Mouse (Mus musculus) duodenum, adult 2 months (tissue): Measurements from ENCODE around the gene Klhl18. TPM values are rescaled to one million over a fixed set of nuclear protein-coding genes. Genes with fewer than 3 reads are reported as not detected.

Experiments
- polyA plus RNA-seq: library from polyadenylated mRNA; depleted of rRNA; stranded (reverse); fragments of >200 nt; gene quantifications from 2 replicates; pipeline ENCODE4 v1.2.3, GENCODE M21; 2012; ENCODE audit warnings: low replicate concordance; rRNA removed

Klhl18 gene
- polyA plus RNA-seq: 9.8 and 10.6 TPM in 2 replicates

GRCm38 (mm10) chr9:110476124-110477091 lies at the start of gene Klhl18, which contains the start of gene Kif9:
TSS of gene Klhl18 (minus strand) at chr9:110476694.
TSS of gene Kif9 (plus strand) at chr9:110476958.

DNA sequence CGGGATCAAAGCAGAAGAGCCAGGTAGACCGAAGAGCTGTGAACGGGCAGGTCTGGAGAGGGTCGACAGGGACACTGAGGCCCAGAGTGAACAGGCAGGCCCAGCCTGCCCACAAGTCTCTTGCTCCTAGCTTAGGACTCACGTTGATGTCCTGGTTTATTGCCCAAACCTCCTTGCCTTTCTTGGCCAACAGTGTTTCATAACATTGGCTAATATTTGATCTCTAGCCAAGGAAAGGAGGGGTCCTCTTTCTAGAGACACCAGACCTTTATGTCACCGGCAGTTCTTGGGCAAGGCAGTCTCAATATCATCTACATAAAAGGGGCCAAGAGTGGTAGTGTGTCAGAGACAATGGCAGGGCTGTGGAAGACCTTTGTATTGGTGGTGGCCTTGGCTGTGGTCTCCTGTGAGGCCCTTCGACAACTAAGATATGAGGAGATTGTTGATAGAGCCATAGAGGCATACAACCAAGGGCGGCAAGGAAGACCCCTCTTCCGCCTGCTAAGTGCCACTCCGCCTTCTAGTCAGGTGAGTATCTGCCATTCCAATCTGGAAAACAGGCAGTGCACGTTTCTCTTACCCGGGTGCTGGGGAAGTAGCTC lies 56.9 kb downstream of the Klhl18 start, which contains the start of gene Ngp:
Ngp (plus strand) TSS at position 237 of the 602 bp plus-strand sequence.

GRCm38 (mm10) chr9:110408099-110408773 lies 68.3 kb downstream of the Klhl18 start, which contains the start of gene Ptpn23:
TSS of gene Ptpn23 (minus strand) at chr9:110408213.

Other genes with a start within 250 kb of the Klhl18 start
- gene Cspg5, start 232.9 kb downstream of the Klhl18 start, polyA plus RNA-seq: 0.24 and 0.26 TPM in 2 replicates
- 4.6 and 6.5 TPM in 2 replicates for gene Elp6, start 171.5 kb downstream of the Klhl18 start, polyA plus RNA-seq
- 27.0 and 31.7 TPM in 2 replicates for gene Scap, start 143.4 kb downstream of the Klhl18 start, polyA plus RNA-seq
- gene Ptpn23, start 68.5 kb downstream of the Klhl18 start, polyA plus RNA-seq: 39.1 and 41.0 TPM in 2 replicates
- not detected in 2 replicates for gene Ngp, start 56.9 kb downstream of the Klhl18 start, polyA plus RNA-seq
- 0.05 and 0.74 TPM in 2 replicates for gene Kif9, start 264 bp upstream of the Klhl18 start, polyA plus RNA-seq
- 17.3 and 19.2 TPM in 2 replicates for gene Setd2, start 55.9 kb upstream of the Klhl18 start, polyA plus RNA-seq
- 3.7 and 4.2 TPM in 2 replicates for gene Nradd, start 147.8 kb upstream of the Klhl18 start, polyA plus RNA-seq
- 17.1 and 41.5 TPM in 2 replicates for gene Nbeal2, start 177.5 kb upstream of the Klhl18 start, polyA plus RNA-seq
- gene Ccdc12, start 179.8 kb upstream of the Klhl18 start, polyA plus RNA-seq: 54.2 and 81.1 TPM in 2 replicates